Mouse (Mus musculus): ENCODE results near the gene Hmgcs1.

Gene Hmgcs1

DNA sequence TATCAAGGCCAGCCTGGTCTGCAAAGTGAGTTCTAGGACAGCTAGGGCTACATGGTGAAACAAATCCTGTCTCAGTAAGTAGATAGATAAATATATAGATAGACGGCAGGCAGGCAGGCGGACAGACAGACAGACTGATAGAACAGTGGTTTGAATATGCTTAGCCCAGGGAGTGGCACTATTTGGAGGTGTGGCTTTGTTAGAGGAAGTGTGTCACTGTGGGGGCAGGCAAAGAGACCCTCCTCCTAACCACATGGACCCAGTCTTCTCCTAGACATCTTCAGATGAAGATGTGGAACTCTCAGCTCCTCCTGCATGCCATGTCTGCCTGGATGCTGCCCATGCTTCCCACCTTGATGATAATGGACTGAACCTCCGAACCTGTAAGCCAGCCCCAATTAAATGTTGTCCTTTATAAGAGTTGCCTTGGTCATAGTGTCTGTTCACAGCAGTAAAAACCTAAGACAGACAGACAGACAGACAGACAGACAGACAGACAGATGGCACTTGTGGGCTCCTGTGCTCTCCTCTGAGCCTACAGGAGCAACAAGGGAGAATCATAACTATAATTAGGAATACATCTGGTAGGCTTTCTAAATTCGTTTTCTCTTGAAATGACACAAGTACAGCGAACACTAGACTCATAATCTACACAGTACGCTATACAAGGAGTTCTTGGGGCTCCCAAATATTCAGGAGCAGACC, 52.7 kb downstream of the Hmgcs1 start:
- in situ Hi-C loops (cut with MboI, MseI), result loop anchor here (10.0 to 25.0 kb wide), 2 partner anchors 256 to 878 kb away; partner anchors contain the start of genes 3110070M22Rik (in 1 of the 2) and Tmem267 (in 1 of the 2)

DNA sequence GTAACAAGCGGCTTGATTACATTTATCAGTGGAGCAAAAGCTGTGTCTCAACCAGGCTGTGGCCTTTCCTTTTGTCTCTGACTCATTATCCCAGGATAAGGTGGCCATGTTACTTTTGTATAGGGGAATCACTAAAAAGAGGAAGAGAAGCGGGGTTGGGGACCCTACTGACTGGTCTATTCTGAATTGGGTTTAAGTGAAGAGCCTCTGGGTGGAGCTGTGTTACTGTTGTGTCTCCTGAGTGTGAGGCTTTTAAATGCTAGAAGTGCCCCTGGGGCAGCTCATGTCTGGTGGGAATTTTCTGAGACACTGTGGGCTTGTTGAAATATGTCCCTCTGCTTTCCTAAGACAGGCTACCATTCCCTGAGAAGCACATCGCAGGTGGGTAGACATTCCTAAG, 53.3 kb downstream of the Hmgcs1 start:
- in situ Hi-C loops (cut with MboI, MseI), result loop anchor here (10.0 to 25.0 kb wide), 2 partner anchors 256 to 879 kb away; partner anchors contain the start of genes 3110070M22Rik (in 1 of the 2) and Tmem267 (in 1 of the 2)

- in situ Hi-C loops (cut with MboI, MseI), result loop anchor here (10.0 to 25.0 kb wide), 2 partner anchors 260 to 882 kb away; partner anchors contain the start of genes 3110070M22Rik (in 1 of the 2) and Tmem267 (in 1 of the 2)
Observed at GRCm38 (mm10) chr13:119746930-119747329, 56.8 kb downstream of the Hmgcs1 start.

DNA sequence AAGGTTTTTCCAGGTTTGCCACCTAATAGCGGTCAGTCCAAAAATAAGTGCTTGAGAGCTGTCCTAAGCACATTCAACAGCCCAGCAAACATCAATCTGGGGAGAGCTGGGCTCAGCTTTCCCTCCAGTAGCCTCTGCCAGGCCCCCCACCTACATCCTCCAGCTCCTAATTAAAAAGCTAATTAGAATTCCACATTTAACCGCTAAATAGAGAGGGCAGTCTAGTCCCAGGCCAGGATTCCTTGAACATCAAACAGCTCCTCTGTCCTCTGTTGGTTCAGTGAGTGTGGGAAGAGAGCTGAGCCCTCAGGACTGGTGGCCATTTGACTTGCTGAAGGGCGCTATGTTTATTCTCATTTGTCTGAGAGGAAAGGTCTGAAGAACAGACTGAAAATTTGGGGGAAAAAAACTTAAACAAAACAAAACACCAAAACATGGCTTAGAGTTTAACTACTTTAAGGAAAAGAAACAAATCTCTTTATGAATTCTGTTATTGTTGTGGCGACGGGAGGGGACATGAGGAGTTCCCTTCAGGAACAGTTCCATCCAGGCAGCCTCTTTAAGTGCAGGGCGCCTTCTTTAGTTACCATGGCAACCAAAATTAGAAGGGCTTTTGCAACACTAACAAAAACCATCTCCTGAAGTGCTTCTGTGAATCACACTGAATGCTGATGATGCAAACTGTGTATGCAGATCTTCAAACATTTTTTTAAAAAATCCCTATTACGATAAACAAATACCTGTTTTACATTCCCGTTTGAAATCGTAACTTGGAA, 63.9 kb downstream of the Hmgcs1 start:
- in situ Hi-C loops (cut with MboI, MseI), result no loop called here

- in situ Hi-C loops (cut with MboI, MseI), result no loop called here
Observed at GRCm38 (mm10) chr13:119754635-119755020, 64.4 kb downstream of the Hmgcs1 start.

GRCm38 (mm10) chr13:119755141-119755547, 65.0 kb downstream of the Hmgcs1 start:
- in situ Hi-C loops (cut with MboI, MseI), result no loop called here

DNA sequence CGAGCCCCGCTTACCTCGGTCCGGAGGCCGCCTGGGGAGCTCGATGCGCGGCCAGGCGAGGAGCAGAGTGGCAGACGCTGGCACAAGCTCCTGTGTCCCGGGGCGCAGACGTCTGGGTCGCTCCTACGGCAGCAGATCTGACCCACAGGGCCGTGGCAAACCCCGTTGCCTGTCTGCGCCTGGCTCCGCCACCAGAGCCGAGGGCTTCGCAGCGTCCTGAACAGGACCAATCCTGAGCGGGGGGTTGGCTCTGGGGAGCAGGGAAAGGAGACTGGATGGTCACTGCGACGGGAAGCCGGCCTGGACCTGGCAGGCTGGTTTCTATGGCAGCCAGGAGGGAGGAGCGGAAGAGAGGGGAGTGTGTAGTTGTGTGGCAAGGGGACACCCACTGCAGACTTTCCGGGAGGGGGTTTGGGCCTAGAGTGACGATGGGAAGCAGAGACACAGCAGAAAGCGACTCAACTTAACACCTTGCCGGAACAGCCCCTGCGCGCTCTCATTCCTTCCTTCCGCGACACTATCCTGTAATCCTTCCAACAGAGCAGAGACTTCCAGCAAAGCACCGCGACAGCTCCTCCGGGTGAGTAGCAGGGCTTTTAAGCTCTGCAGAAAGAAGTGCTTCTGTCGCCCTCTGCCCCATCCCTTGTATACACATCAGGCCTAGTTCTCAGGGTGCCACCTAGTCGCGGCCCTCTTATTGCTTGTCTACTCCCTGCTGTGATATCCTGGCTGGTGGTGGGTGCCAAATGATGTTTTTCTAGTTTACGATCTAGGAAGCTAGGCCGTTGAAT, 65.7 kb downstream of the Hmgcs1 start, which contains the start of gene Nim1k:
Gene Nim1k (minus strand): TSS at position 202 of the 791 bp plus-strand sequence.
- in situ Hi-C loops (cut with MboI, MseI), result no loop called here

DNA sequence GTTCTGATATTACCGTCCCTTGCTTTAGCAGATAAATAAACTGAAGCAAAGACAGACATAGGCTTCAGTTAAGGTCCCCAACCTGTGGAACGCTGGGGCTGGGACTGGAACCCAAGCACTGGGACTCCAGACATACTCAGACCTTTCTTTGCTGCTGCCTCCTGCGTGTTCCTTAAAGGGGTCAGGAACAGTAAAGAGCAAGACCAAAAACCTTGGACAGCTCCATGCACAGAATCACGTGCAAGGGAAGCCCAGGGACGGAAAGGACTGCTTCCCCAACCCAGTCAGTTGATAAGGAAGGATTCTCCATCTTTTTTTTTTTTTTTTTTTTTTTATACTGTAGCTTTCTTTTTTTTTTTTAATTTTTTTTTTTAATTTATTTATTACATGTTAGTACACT, 66.7 kb downstream of the Hmgcs1 start:
- in situ Hi-C loops (cut with MboI, MseI), result no loop called here

Measured in T-helper 17 cell (primary cell).